Mouse (Mus musculus) 3134 (cell line): Measurements from ENCODE around the gene Stxbp5.
"Not testable (repeated sequence)": the region's sequence is repeated elsewhere in the genome, so short reads cannot be mapped to it uniquely, and the experiment has no call there.

Experiments used
- DNase-seq: peaks from one replicate; pipeline ENCODE4 v3.0.0-alpha.2; 2011; ENCODE audit warnings: low spot score; ENCODE audit not compliant: insufficient read length; ENCODE audit errors: extremely low read depth

Gene Stxbp5

GRCm38 (mm10) chr10:9901071-9901696, at the start of gene Stxbp5:
Gene Stxbp5 (minus strand): TSS chr10:9901079.
- DNase-seq, result peak; percentile 87

DNA sequence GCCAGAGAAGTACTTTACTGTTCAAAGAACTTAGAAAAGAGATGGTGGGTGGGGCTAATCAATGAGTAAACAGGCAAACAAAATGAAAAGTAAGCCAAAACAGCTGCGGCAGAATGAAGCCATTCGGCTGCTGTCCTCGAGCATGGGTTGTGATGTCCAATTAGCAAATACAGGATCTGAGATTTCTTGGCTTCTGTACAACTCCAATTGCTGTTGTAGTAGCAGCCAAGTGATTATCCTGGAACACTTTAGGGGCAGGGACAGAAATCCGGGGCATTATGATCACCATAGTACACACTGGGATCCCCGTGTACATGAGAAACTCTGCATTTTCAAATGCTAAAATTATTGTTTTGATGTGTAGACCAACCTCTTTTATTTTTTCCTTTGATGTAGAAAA, 11.5 kb upstream of the Stxbp5 start:
- no peak for DNase-seq

DNA sequence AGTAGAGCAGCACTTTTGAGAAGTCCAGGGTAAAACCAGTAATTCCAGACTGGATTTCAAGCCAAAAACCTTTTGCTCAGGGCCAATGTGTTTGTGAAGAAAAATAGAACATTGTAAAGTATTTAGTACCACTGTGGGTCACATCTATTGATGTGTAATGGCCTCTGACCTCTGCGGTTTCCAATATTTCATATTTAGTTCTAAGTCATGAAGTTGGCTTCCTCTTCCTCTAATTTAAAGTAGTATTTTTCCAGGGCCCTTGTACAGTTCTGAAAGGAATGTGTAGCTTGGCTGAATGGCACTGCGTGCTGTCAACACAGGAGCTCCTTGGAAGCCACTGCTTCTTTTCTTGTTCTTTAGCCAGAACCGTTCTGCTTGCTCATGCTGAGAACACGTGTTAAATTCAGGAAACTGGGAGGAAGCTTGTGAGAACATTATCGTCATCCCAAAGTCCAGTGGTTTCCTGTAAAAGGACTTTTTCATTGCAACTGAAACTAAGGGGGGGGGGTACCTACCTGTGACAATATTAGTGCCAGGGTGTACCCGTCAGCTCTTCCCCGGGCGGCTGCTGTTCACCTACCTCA, 7.1 kb upstream of the Stxbp5 start:
- no peak for DNase-seq

GRCm38 (mm10) chr10:9907519-9907918, 6.6 kb upstream of the Stxbp5 start:
- DNase-seq, result no peak

DNA sequence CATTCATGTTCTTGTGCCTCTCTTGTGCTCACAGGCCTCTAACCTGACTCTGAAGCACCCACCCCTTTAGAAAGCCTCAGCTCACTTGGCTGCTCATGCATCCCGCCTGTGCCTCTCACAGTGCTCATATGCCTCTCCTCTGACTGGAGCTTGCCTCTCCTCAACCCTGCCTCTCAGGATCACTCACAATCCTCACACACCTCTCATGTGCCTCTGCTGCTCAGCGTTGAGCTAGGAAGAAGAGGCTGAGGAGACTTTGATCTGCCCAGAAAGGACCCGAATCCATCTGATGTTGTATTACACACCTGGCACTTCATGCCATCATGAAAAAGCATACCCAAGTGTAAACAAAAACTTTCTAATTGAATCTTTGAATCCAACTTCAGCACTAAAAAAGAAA, 5.3 kb upstream of the Stxbp5 start:
- no peak for DNase-seq

DNA sequence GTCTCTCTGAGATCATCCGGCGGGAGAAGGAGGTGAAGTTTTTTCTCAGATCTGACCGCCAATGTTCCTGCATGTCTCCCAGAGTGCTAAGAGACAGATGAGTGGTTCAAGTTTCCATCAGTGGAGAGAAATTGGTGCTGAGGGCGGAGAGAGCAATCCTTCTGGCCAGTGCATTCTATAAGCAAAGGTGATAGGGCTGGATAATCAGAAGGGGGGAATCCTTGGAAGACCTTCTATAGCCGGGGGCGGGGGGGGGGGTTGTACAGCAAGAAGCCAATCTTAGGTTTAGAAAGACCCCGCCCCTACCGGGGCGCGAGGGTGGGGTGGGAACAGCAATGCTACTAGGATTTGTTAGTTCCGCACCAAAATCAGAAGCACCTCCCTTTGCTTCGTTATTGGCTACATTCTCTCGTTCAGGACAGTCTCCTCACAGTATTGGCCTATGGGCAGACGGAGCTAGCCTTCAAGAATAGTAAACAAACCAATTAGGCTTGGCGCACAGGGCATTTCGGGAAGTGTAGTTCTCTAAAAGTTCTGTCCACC, 889 bp upstream of the Stxbp5 start:
- DNase-seq, result peak; percentile 81

GRCm38 (mm10) chr10:9900315-9901070, 386 bp downstream of the Stxbp5 start:
- peak; percentile 77 for DNase-seq

DNA sequence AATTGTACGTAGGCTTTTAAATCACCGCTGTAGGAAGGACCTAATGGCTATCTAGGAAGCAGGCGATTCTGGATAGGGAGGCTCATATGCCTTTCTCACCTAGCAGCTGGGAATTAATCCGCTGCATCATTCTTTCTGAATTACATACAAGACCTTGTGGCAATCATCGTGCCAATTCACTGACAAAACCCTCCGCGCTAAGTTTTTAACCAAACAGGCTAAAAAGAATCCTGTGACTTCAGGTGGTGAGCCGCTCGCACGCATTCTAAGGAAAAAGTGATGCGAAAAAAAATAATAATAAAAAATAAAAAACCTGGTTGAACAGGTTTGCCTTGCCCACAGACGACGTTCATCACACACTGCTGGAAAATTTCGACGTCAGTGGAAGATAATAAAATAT, 1.1 kb downstream of the Stxbp5 start:
- DNase-seq, result no peak

- no peak for DNase-seq
Observed at GRCm38 (mm10) chr10:9899086-9899485, 1.8 kb downstream of the Stxbp5 start.

DNA sequence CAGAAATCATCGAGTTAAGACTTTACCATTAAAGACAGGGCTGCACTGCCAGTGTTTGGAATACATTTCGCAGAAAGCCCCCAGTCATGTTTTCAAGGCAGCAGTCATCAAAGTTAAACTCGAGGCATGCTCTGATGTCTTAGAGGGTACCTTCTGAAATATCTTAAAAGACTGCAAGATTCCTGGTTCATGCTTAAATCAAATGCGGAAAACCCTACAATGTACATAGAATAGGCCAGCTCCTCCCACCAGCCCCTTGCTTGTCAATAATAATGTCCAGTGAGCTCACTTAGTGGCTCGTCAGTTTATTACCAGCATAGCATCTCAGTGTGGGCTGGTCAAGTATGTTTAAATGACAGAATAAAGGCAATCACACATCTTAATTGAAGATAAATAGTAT, 3.0 kb downstream of the Stxbp5 start:
- no peak for DNase-seq

- DNase-seq, result no peak
Observed at GRCm38 (mm10) chr10:9893562-9893961, 7.3 kb downstream of the Stxbp5 start.

DNA sequence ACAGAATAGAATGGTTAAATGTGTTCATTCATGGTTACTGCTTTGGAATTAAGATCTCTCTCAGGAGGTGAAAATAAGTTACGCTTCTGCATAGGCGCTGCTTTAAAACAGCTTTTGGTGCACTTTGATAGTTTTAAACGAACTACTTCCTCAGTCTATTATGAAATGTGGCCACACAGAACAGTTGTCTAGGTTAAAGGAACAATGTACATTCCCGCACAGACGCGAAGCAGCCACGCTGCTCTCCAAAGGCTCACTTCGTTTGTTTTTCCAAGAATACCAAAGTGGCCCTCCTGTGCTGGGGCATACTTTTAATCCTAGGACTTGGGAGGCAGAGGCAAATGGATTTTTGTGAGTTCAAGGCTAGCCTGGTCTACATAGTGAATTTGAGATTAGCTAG, 11.2 kb downstream of the Stxbp5 start:
- no peak for DNase-seq

GRCm38 (mm10) chr10:9888655-9889054, 12.2 kb downstream of the Stxbp5 start:
- no peak for DNase-seq

GRCm38 (mm10) chr10:9881781-9882320, 19.0 kb downstream of the Stxbp5 start:
- DNase-seq, result not testable (repeated sequence)

GRCm38 (mm10) chr10:9880070-9880728, 20.7 kb downstream of the Stxbp5 start:
- DNase-seq, result no peak

DNA sequence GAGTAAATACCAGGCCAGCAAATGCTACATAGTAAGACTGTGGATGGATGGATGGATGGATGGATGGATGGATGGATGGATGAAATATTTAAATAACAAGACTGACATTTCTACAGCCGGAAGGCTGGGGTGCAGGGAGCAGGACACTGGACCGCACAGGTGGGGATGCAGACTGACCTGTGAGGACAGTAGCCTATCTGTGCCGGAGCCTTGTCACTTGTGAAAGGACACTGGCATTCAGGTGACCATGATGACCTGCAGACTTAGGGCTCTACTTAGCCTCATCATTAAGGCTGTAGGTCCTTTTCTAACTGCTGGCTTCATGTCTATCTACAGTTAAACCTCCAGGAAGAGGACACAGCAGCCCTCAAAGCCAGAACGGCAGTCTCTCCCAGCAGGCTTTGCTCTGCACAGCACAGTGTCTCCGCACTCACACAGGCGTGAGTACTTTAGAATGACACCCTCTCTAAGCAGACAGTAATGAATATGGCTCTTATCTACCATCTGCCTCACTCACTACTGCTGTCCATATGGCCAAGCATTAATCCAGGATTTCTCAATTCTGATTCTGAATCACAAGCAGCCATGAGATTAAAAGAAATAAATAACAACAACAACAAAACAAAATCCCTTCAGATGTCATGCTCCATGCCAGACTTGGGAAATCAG, 21.9 kb downstream of the Stxbp5 start:
- no peak for DNase-seq

- DNase-seq, result no peak
Observed at GRCm38 (mm10) chr10:9875905-9876304, 25.0 kb downstream of the Stxbp5 start.

DNA sequence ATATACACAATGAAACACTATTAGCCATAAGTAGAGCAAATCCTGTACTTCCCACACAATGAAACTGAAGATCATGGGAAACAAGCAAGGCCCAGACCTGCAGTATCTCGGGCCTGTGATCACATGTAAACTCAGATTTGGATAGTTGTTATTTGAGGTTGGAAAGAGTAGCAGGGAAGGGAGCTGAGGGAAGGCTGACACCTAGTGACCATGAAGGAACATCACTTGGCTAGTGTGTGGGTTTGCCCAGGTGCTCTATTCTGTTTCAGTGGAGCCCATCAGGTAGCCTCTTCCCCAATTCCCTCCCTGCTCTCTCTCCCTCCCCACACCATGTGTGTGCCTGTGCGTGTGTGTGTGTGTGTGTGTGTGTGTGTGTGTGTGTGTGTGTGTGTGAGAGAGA, 28.7 kb downstream of the Stxbp5 start:
- DNase-seq, result no peak

- DNase-seq, result no peak
Observed at GRCm38 (mm10) chr10:9866793-9867579, 33.9 kb downstream of the Stxbp5 start.

DNA sequence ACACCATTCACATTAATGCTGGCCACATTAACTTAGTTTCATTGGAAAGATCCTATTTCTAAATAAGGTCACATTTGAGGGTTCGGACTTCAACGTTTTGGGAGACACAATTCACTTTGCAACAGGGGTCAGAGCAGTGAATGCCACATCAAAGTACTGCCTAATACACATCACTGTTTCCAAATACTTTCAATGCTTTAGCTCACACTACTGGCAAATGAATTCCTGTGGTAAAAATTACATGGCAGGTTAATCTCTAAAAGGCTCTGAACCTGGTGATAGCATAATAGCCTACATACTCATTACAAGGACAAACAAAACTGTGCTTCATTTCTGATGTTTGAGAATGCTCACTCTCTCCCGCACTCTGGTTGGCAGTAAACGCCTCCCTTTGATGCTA, 40.9 kb downstream of the Stxbp5 start:
- no peak for DNase-seq
